Mouse (Mus musculus): ENCODE data around the gene Atp6v0a4.

DNA sequence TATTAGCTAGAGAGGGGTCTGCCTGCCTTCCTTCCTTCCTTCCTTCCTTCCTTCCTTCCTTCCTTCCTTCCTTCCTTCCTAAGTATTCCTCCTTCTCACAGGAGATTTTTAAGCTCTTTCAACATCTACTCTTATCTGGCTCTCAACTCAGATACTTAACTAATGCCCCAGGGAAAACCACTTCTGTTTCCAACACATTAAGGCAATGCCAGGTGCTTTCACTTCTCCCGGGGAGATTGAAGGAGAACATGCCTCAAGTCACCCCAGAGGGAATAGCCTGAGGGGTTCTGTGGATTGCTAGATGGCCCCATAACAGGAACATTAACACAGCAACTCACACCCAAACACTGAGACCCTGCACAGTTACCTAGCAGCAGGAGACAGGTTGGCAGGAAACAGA, 96.6 kb downstream of the Atp6v0a4 start:
- no peak for TF ChIP-seq CTCF (IDR thresholded peaks at IDR 0.05; ENCODE audit: borderline replicate concordance, extremely low read depth, insufficient read depth, insufficient read length)
- TF ChIP-seq POLR2A (IDR thresholded peaks at IDR 0.05; ENCODE audit: borderline replicate concordance, extremely low read depth, insufficient read depth, insufficient read length, poor library complexity, severe bottlenecking) = no peak

Measured in brain, embryonic 14.5 days (tissue).